Mouse (Mus musculus): ENCODE data around the gene Pbrm1.

The Pbrm1 gene

DNA sequence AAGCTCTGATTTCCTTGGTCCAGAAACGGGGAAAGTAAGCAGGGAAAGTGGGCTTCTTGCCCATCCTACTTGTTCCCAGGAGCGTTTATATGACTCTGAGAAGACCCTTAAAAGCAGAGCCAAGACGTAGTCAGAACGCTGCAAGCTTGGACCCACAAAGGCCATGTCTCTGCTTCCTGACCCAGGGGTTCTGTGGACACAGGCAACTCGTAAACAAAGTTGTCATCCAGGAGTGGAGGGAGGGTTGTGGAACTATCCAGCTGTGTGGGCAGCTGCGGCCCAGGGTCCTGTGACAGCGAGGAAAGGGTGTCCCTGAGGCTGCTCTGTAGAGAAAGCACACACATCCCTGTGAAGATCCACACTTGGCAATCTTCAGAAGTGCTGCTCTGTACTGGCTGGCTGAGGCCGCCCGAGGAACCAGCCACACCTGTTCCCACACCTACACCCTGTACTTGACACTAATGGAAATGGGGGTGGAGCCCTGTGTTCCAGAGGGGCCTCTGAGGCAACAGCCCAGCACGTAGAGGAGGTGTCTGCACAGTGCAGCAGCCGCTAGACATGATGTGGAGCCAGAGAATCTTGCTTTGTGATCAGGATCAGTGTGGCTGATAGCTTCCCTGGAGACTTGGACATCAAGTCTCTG, 114.2 kb downstream of the Pbrm1 start:
- DNase-seq (ENCODE audit: low spot score) = no peak

GRCm38 (mm10) chr14:31134015-31135000, 115.4 kb downstream of the Pbrm1 start:
- no peak for DNase-seq (ENCODE audit: low spot score)

DNA sequence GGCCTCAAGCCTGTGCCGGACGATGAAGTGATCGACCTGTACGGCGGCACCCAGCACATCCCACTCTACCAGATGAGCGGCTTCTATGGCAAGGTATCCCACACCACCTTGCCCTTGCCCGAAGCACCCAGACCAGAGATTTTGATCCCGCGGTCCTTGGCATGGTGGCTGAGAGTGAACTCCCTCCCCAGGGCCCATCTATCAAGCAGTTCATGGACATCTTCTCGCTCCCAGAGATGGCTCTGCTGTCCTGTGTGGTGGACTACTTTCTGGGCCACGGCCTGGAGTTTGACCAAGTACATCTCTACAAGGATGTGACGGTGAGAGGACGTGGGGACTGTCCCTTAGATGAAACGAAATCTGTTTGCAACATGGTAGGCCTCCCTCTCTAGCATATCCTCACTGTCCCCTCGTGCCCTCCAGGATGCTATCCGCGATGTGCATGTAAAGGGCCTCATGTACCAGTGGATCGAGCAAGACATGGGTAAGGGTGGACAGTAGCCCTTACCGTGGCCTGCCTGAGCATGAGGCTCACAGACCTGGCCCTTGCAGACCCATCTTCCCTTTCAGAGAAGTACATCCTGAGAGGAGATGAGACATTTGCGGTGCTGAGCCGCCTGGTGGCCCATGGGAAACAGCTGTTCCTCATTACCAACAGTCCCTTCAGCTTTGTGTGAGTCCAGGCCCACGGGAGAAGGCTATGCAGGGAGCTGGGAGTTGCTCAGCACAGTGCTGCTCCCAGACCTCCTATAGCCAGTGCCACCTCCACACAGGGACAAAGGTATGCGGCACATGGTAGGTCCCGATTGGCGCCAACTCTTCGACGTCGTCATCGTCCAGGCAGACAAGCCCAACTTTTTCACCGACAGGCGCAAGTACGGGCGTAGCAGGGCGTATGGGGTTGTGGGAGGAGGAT, 116.8 kb downstream of the Pbrm1 start:
- no peak for DNase-seq (ENCODE audit: low spot score)

DNA sequence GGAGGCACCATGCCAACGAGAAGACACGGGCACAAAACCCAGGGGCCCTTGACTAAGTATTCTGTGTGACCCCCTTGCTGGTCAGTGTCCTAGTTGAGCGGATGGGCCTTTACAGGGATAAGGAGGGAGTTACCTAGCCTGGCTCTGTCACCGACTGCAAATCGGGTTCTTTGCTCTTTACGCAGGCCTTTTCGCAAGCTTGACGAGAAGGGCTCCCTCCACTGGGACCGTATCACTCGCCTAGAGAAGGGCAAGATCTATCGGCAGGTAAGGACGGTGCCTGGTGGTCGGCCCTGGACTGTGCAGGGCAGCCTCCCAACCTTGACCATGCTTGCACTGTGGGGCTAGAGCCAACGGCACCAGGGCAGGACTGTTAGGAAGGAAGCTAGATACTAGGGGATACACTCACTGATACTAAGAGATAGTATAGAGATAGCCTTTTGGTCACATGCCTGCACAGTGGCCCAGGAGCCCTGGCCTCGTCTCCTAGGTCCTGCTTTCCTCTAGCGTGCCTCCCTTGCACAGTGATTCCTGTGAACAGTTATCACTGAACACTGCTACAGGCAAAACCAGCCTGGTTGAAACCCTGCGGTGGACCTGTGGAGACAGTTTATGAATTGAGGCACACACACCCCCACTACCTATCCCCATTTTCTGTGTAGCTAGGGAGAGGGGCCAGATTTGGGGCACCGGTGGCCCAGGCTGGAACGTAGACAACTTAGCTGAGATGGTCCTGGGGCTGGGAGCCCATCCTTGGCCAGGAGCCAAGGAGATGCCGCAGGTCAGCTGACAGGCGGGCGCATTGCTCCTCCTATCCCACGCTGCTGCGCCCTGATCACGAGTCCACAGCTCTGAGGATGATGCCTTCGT, 117.7 kb downstream of the Pbrm1 start:
- no peak for DNase-seq (ENCODE audit: low spot score)

GRCm38 (mm10) chr14:31137281-31137595, 118.3 kb downstream of the Pbrm1 start:
- DNase-seq (ENCODE audit: low spot score) = no peak

DNA sequence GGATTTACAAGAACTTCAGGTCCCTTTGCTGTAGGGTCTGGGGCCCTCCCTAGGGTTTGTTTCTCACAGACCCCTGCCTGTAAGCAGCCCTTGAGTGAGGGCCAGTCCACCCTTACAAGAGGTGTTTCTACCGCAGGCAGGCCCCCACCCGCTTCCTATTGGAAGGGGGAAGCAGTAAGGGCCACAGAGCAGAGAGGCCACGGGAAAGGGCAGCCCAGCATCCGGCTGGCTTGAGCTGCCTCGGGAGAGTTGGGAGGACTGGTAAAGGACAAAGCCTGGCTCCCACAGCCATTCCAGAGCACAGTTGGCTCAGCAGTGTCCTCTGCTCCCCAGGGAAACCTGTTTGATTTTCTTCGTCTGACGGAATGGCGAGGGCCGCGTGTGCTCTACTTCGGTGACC, 118.9 kb downstream of the Pbrm1 start:
- DNase-seq (ENCODE audit: low spot score) = no peak

DNA sequence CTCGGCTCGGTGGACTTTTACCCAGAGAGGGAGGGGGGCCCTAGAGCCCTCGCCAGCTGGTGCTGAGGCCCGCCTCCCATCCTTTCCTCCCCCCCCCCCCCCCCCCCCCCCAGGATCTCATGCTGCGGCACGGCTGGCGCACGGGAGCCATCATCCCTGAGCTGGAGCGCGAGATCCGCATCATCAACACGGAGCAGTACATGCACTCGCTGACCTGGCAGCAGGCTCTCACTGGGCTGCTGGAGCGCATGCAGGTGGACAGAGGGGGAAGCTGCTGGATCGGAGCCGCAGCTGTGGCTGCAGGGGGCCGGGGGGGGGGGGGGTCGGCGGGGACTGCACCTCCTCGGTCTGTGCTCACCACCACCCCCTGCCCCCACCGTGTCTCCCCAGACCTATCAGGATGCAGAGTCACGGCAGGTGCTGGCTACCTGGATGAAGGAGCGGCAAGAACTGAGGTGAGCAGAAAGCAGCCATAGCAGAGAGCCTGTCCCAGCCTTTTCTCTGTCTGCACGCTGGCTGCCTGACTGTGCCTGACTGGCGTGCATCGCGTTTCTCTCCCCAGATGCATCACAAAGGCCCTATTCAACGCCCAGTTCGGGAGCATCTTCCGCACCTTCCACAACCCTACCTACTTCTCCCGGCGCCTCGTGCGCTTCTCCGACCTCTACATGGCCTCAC, 119.4 kb downstream of the Pbrm1 start:
- no peak for DNase-seq (ENCODE audit: low spot score)

- DNase-seq (ENCODE audit: low spot score) = no peak
Measured at GRCm38 (mm10) chr14:31138897-31139429, 120.0 kb downstream of the Pbrm1 start.

DNA sequence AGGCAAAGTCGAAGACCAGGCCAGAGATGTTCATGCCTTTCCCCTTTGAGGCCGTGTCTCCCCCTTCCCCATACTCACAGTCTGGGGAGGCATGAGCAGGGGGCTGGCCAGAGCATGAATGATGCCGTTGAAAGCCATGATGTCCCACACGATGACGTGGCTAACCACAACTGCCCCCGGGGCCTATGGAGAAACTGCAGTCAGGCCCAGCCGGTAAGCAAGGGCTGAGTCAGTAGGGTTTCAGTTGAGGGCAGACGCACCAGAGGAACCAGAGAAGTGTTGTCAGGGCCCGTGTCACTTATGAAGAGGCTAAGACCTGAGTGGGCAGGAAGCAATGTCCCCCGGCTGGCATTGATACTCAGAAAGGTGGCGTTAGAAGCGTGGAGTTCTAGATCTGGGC, 120.7 kb downstream of the Pbrm1 start:
- no peak for DNase-seq (ENCODE audit: low spot score)

DNA sequence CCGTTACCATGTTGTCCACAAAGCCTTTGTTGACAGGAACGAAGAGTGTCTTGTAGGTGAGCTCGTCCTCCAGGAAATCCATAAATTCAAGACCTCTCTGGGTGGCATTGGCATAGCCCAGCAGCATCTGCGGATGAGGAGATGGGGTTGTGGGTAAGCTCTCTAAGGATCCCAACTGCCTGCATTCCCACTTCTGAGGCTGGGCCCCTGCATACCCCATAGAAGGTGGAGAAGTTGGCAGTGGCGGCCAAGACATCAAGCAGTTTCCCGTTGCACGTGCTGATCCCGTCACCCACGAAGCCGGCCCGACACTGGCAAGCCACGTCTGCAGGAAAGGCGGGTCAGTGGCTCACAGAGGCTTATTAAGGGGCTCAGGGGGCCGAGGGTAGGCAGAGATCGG, 121.2 kb downstream of the Pbrm1 start:
- no peak for DNase-seq (ENCODE audit: low spot score)

GRCm38 (mm10) chr14:31141011-31141410, 122.1 kb downstream of the Pbrm1 start:
- DNase-seq (ENCODE audit: low spot score) = no peak

DNA sequence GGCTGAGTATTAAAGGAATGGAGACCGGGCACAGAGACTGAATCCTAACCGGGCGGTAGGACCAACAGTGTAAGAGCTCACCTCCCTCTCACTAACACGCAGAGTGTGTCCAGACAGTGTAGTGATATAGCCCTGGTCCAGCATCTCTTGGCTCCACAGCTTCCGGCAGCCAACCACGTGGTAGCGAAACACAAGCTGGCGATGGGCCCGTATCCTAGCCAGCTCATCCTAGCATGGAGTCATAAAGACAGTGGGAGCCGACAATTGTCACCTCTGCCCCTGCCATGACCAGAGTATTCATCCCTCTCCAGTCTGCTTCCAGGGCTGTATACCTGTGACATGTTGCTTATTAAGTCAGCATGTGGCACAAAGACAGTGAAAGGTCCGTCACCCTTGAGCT, 126.8 kb downstream of the Pbrm1 start:
- DNase-seq (ENCODE audit: low spot score) = no peak

DNA sequence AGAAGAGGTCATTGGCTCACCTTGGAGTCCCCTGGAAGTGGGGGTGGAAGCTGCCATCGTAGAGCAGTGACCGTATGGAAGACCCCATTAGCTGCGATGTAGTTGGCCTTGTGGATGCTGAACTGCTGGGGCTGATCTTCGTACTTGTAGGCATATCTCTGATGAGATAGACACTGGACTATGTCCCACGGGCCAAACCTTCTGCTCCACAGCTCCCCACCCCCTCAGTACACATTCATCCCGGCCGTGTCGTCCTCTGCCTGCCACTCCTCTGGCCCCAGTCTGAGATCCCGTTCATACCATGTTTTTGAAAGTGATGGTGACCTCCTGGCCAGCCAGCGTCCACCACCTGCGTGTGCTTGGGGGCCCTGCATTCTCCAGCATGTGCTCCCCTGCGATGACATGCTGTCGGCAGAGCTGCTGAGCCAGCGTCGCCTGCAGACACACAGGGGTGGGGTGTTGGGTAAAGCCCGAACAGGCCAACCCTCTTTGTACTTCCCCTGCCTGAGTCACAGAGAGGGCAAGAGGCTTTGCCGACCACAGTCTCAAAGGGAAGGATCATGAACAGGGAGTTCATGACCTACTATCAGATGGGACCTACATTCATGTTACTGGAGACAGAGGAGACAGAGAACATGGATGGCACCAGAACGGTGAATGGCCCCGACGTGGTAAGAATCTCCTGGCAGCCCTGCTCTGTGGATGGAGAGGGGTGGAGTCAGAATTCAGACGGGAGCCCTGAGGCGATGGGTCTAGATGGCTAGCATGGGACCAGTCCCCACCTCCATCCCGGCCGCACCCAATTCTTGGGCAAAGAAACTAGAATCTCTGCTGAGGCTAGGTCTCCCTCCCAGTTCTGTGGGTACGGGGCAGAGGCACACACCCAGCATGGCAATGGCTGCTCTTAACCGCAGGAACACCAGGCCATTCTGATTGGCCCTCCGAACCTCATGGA, 141.5 kb downstream of the Pbrm1 start:
- no peak for DNase-seq (ENCODE audit: low spot score)

DNA sequence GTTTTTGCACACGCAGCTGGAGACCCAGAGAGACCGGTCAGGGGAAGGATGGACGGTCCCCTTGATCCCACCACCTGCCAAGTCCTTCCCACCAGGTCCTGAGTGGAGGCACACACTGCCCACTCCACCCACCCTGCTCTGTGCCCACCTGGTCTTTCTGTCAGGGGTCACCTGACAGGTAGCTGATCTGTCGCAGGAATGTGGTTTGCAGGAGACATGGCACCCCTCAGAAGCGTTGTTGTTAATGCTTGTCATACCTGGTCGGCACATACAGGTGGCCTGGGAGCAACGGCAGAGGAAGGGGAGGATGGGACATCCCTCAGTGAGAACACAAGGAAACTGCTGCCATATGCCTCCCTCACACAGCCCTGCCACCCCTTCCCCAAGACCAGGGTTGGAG, 142.3 kb downstream of the Pbrm1 start:
- DNase-seq (ENCODE audit: low spot score) = no peak

- no peak for DNase-seq (ENCODE audit: low spot score)
Measured at GRCm38 (mm10) chr14:31161638-31162037, 142.7 kb downstream of the Pbrm1 start.

- no peak for DNase-seq (ENCODE audit: low spot score)
Measured at GRCm38 (mm10) chr14:31164067-31164466, 145.1 kb downstream of the Pbrm1 start.

- DNase-seq (ENCODE audit: low spot score) = no peak
Measured at GRCm38 (mm10) chr14:31165010-31165409, 146.1 kb downstream of the Pbrm1 start.

- no peak for DNase-seq (ENCODE audit: low spot score)
Measured at GRCm38 (mm10) chr14:31165458-31165857, 146.5 kb downstream of the Pbrm1 start.

- no peak for DNase-seq (ENCODE audit: low spot score)
Measured at GRCm38 (mm10) chr14:31165991-31166630, 147.2 kb downstream of the Pbrm1 start.
